Mouse (Mus musculus) Patski (cell line): ENCODE results near the gene Pcolce. TPM values are rescaled to one million over a fixed set of nuclear protein-coding genes. Genes with fewer than 3 reads are reported as not detected.

Experiments used
- ATAC-seq: fragments of 100-300 bp; one replicate; pipeline ENCODE4 v1.8.0; 2021
- CTCF ChIA-PET: fragments of 350-600 bp; sonication (Branson Sonifier 250); formaldehyde crosslinking; loops from one replicate; lab custom pipeline; 2022; ENCODE audit warnings: inconsistent platforms; lab: Charles Lee
- POLR2A ChIA-PET: fragments of 350-600 bp; sonication (Branson Sonifier 250); formaldehyde crosslinking; loops from one replicate; lab custom pipeline; 2022; ENCODE audit warnings: antibody characterized with exemption, inconsistent platforms; lab: Charles Lee
- DNase-seq: peaks from one replicate; pipeline ENCODE4 v3.0.0-alpha.2; 2011; ENCODE audit warnings: low read depth, low spot score
- H3K27me3 ChIP-seq: fragments of 371-371 bp; one replicate; pipeline ENCODE4 v1.5.1; 2021
- CTCF ChIP-seq: fragments of 100-300 bp; IDR thresholded peaks from one replicate; pipeline ENCODE4 v1.5.1; 2021
- in situ Hi-C: fragments of 300-500 bp; cut with MboI; formaldehyde crosslinking; loops from 3 replicates; pipeline ENCODE4 v1.11.1; 2018; ENCODE audit warnings: low pct_unique_long_range_greater_than_20kb, mixed read lengths
- polyA plus RNA-seq: library from polyadenylated mRNA; unstranded; gene quantifications from one replicate; pipeline ENCODE4 v1.2.3, GENCODE M21; 2021

Gene Pcolce
- polyA plus RNA-seq, 1 experiment from 2014 or later, result 990 TPM

DNA sequence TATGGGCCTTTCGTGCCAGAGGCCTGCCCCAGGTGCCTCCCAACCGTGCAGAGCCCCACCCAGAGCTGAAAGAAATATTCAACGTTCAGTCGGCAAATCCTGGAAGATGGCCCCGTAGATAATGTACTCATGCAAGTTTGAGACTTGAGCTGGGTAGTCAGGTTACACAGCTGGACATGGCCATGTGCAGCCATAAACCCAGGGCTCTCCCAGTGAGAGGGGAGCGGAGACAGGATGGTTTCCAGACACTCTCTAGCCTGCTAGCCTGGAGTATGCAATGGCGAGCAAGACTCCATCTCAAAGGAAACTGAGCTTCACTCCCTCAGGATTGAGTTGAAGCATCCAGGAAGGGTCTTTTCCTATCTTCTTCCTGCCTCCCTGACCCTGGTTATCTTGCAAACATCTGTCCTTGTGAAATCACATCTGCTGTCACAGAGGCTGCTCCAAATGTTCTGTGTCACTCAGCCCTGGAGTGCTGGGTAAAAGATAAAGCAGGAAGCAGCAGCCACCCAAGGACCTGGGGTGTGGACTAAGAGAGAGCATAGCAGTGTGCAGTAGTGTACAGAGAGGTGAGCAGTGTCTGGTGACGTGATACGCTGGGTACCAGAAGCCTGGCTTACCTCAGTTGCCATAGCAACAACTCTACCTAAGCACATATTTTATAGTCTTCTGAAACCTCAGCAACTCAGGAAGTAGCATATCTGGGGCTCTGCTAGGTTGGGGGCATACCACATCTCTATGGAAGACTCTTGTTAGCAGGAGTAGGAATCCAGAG lies 34.4 kb upstream of the Pcolce start:
- no peak for TF ChIP-seq CTCF
- H3K27me3 ChIP-seq, result no peaks in the 10 kb centered on the region
- no peak for ATAC-seq
- CTCF ChIA-PET, result interaction anchor here (0.7 to 1.7 kb wide), 2 partner anchors 36 to 37 kb away, joined by 3 read pairs; partner anchors contain the start of gene Agfg2
- POLR2A ChIA-PET, result interaction anchor here (0.8 to 1.8 kb wide), 2 partner anchors 12 to 75 kb away, joined by 3 to 8 read pairs; no protein-coding TSS in a partner anchor
- no peak for DNase-seq
- in situ Hi-C loops, result no loop called here

DNA sequence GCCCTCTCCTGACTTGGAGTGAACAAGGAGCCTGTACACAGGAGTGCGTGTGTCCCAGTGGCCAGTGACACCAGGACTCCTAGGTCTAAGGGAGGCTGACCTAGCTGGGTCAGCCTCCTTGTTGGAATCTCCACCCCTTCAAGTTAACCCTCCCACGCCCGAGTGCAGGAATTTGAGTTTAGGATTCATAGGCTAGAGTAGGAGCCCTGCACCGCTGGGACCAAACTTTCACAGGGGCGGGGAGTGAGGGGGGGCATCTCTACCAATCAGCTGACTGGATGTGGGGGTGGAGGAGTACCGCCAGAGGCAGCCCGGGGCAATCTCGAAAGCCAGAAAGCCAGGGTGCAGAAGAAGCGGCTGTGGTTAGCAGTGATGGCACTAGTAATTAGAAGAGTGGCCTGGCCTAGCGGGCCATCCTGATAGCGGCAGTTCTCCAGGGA lies 32.1 kb upstream of the Pcolce start, which contains the start of gene Irs3:
Gene Irs3, minus strand, starts transcription at position 63 of the 440 bp plus-strand sequence.
- no peak for DNase-seq
- CTCF ChIA-PET, result no interaction called here

DNA sequence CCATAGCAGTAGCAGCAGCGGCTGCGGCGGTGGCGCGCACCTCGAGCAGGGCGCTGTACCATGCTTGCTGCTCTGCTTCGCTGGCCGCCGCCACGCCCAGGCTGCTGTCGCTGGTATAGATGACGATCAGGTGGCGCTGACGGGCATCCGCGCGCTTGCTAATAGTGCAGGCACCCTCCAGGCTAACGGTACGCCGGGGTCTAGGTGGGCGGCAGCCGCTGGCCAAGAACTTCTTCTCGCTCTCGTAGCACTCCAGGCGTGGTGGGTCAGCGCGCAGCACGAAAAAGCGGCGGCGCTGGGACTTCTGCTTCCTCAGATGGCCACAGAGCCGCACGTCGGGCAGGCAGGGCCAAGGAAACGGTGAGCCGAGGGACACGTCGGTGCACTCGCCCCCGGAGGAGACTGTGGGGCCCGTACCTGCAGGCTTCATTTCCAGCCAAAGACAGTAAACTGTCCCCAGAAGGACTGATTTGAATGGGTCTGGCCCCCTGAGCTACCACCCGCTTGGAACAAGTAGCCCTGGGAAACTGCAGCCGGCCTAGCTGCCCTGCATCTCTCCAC lies 31.6 kb upstream of the Pcolce start:
- no peak for ATAC-seq
- DNase-seq, result no peak
- POLR2A ChIA-PET, result interaction anchor here (1.1 kb wide), 1 partner anchor 14 kb away, joined by 3 read pairs; no protein-coding TSS in a partner anchor
- in situ Hi-C loops, result no loop called here
- no peak for TF ChIP-seq CTCF
- CTCF ChIA-PET, result no interaction called here
- H3K27me3 ChIP-seq, result no peaks in the 10 kb centered on the region

More for the DNA sequence above, 32.1 kb upstream of the Pcolce start, which contains the start of gene Irs3:
- POLR2A ChIA-PET, result interaction anchor here (1.1 to 1.8 kb wide), 2 partner anchors 15 to 114 kb away, joined by 3 to 5 read pairs; no protein-coding TSS in a partner anchor
- ATAC-seq, result no peak
- in situ Hi-C loops, result no loop called here
- no peak for TF ChIP-seq CTCF
- H3K27me3 ChIP-seq, result no peaks in the 10 kb centered on the region

DNA sequence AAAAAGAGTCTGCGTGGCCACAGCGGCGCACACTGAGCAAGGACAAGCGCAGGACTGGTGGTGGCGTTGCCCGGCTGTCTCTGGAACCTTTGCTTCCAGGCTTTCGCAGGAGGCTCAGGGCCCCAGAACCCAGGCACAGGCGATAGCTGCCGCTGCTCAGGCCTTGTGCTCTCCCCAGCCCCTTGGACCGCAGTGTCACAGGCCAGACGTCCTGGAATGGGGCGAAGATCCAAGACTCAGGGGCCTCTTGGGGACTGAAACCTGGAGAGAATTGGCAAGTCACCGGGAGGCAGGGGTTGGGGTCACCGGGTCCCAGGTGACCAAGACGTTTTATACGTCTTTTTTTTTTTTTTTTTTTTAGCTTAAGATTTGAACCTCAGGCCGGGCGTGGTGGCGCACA lies 30.9 kb upstream of the Pcolce start:
- no peak for DNase-seq
- no peaks in the 10 kb centered on the region for H3K27me3 ChIP-seq
- no peak for ATAC-seq
- CTCF ChIA-PET, result interaction anchor here (1.4 to 3.2 kb wide), 3 partner anchors 8 to 115 kb away, joined by 3 to 13 read pairs (median 5); no protein-coding TSS in a partner anchor
- no peak for TF ChIP-seq CTCF
- POLR2A ChIA-PET, result interaction anchor here (1.1 kb wide), 1 partner anchor 14 kb away, joined by 3 read pairs; no protein-coding TSS in a partner anchor
- in situ Hi-C loops, result no loop called here

DNA sequence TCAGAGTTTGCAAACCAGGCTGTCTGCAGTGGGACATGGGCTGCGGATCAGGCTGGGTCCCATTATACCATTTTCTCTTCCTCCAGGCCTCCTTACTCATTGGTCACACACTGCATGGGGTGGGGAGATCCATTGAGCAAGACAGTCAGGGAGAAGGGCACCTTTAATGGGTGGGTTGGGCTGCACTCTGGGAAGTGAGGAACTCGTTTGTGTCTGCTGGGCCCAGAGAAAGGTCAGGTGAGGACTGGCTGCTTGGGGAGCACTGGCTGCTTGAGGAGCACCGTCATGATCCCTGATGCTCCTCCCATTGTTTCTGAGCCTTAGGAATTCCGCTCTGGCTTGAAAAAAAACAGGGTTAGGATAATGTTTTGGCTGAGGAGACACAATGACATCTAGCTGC lies 29.3 kb upstream of the Pcolce start:
- H3K27me3 ChIP-seq, result no peaks in the 10 kb centered on the region
- TF ChIP-seq CTCF, result no peak
- in situ Hi-C loops, result no loop called here
- ChIA-PET POLR2A (interaction anchor here (1.0 to 1.6 kb wide), 2 partner anchors 9 to 10 kb away, joined by 3 to 5 read pairs; no protein-coding TSS in a partner anchor), CTCF (interaction anchor here (1.9 to 3.2 kb wide), 2 partner anchors 9 to 12 kb away, joined by 5 to 13 read pairs; no protein-coding TSS in a partner anchor)
- DNase-seq (no peak), ATAC-seq (no peak)

DNA sequence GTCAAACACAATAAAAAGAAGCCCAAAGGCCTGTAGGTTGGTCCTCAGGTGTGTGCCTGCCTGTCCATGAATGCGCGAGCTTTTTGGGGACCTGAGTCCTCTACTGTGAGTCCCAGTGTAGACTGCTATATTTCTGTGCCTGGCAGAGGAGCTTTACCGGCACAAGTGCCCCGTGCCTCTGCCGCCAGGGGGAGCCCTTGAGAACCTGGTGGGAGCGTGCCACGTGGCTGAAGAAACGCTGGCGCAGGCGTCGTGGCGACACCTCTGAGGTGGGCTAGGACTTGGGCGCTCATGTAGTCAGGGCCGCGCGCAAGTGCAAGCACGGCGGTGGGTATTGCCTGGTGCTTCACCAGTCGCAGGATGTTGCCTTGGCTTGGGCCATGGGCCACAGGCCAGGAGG lies 27.5 kb upstream of the Pcolce start, which contains the start of gene Sap25:
Gene Sap25, plus strand, starts transcription at position 281 of the 400 bp plus-strand sequence.
- POLR2A ChIA-PET, result no interaction called here

DNA sequence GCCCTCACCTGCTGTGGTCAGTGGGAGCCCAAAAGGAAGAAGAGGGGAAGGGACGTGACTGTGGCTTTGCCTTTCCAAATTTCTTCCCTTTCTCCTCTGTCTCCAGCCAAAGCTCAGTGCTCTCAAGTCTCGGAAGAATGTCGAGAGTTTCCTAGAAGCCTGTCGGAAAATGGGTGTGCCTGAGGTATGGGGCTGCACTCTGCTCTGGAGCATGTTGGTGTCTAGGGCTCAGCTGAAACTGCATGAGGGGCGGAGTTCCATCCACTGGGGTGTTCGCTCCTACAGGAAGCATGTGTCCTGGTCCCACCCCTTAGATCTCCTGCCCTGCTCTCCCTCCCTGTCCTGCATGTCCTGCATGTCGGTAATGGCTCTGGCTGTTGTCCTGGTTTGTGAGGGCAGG lies 25.9 kb upstream of the Pcolce start:
- in situ Hi-C loops, result no loop called here
- ATAC-seq, result no peak
- TF ChIP-seq CTCF, result no peak
- H3K27me3 ChIP-seq, result no peaks in the 10 kb centered on the region
- POLR2A ChIA-PET, result no interaction called here
- CTCF ChIA-PET, result interaction anchor here (0.9 kb wide), 1 partner anchor 17 kb away, joined by 3 read pairs; no protein-coding TSS in a partner anchor
- DNase-seq, result no peak

More for the DNA sequence above, 27.5 kb upstream of the Pcolce start, which contains the start of gene Sap25:
- DNase-seq (no peak), ATAC-seq (no peak)
- in situ Hi-C loops, result no loop called here
- CTCF ChIA-PET, result no interaction called here
- H3K27me3 ChIP-seq, result no peaks in the 10 kb centered on the region
- no peak for TF ChIP-seq CTCF

DNA sequence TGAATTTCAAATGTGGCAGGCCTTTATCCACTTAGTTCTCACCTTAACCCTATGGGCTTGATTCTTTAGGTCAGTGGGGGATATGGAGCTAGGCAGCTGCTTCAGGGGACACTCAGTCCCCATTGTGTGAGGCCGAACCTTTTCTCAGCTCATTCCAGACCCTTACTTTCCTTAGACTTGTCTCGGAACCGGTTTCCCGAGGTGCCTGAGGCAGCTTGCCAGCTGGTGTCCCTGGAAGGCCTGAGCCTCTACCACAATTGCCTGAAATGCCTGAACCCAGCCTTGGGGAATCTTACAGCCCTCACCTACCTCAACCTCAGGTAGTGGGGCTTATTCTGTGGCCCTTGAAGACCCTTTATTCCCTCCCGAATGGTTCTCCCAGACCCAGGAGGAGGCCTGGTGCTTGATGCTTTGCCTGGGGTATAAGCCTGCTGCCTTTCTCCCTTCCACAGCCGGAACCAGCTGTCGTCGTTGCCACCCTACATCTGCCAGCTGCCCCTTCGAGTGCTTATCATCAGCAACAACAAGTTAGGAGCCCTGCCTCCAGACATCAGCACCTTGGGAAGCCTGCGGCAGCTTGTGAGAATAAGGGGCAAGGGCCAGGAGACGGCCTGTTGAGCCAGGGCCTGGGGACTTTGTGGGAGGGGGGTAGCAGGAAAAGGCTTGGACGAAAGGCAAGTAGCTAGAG lies 20.0 kb upstream of the Pcolce start:
- ChIA-PET POLR2A (interaction anchor here (1.0 to 1.3 kb wide), 2 partner anchors 10 to 102 kb away, joined by 3 read pairs; no protein-coding TSS in a partner anchor), CTCF (interaction anchor here (1.0 to 2.5 kb wide), 2 partner anchors 16 to 24 kb away, joined by 3 to 8 read pairs; no protein-coding TSS in a partner anchor)
- ATAC-seq (no peak), DNase-seq (no peak)
- TF ChIP-seq CTCF, result no peak
- in situ Hi-C loops, result no loop called here
- H3K27me3 ChIP-seq, result no peaks in the 10 kb centered on the region

DNA sequence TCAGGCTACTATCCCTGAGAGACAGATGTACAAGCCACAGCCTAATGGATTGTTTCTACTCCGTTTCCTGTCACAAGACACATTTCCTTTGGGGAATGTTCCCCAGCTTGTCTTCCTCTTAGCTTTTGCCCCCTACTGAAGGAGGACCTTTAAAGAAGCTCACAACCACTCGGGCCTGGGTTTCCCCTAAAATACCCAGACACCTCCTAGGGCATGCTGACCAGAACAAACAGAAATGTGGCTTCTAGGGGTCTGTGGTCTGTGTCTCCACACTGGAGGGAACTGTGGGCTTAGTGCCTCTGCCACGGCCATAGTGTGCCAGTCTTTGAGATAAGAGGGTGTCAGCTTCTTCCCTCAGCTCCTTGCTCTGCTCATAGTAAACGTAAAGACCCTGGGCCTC lies 18.0 kb upstream of the Pcolce start:
- no peak for TF ChIP-seq CTCF
- DNase-seq (no peak), ATAC-seq (no peak)
- H3K27me3 ChIP-seq, result no peaks in the 10 kb centered on the region
- in situ Hi-C loops, result no loop called here
- ChIA-PET CTCF (interaction anchor here (1.4 to 4.3 kb wide), 2 partner anchors 12 to 21 kb away, joined by 5 to 17 read pairs; no protein-coding TSS in a partner anchor), POLR2A (interaction anchor here (0.7 to 5.5 kb wide), 4 partner anchors 18 to 130 kb away, joined by 3 to 31 read pairs (median 4); partner anchors contain the start of gene Pcolce)
